Mouse (Mus musculus) kidney, embryonic 14.5 days (tissue): ENCODE measurements around the gene Irf2. TPM values are rescaled to one million over a fixed set of nuclear protein-coding genes. Genes with fewer than 3 reads are reported as not detected.

Source experiments
- ATAC-seq: fragments of 200-750 bp; cut with Nextera tagmentation; 2 replicates; pipeline ENCODE4 v1.8.0; 2017; ENCODE audit warnings: moderate number of reproducible peaks, mild to moderate bottlenecking, moderate TSS enrichment, moderate library complexity; ENCODE audit not compliant: low FRiP score, low TSS enrichment
- H3K27ac ChIP-seq: fragments of 300-500 bp; sonication (generic); 2 replicates; pipeline ENCODE4 v1.5.1; 2014; ENCODE audit warnings: low read depth, mild to moderate bottlenecking, low read length, moderate library complexity, mixed read lengths
- H3K27me3 ChIP-seq: fragments of 300-500 bp; sonication (generic); 2 replicates; pipeline ENCODE4 v1.6.1; 2014; ENCODE audit warnings: mild to moderate bottlenecking, low read length; ENCODE audit not compliant: control insufficient read depth, insufficient read depth
- H3K36me3 ChIP-seq: fragments of 300-500 bp; sonication (generic); 2 replicates; pipeline ENCODE4 v1.6.1; 2014; ENCODE audit warnings: low read length, mixed read lengths; ENCODE audit not compliant: control insufficient read depth, insufficient read depth
- H3K4me1 ChIP-seq: fragments of 300-500 bp; sonication (generic); 2 replicates; pipeline ENCODE4 v1.6.1; 2014; ENCODE audit warnings: low read length, mixed read lengths; ENCODE audit not compliant: control insufficient read depth, insufficient read depth
- H3K4me2 ChIP-seq: fragments of 300-500 bp; sonication (generic); replicated peaks from 2 replicates; pipeline ENCODE4 v1.6.1; 2014; ENCODE audit warnings: low read depth, mild to moderate bottlenecking, low read length
- H3K4me3 ChIP-seq: fragments of 300-500 bp; sonication (generic); 2 replicates; pipeline ENCODE4 v1.5.1; 2014; ENCODE audit warnings: mild to moderate bottlenecking, low read length
- H3K9ac ChIP-seq: fragments of 300-500 bp; sonication (generic); 2 replicates; pipeline ENCODE4 v1.6.1; 2014; ENCODE audit warnings: low read depth, mild to moderate bottlenecking, low read length, moderate library complexity
- H3K9me3 ChIP-seq: fragments of 300-500 bp; sonication (generic); 2 replicates; pipeline ENCODE4 v1.6.1; 2016; ENCODE audit warnings: low read length; ENCODE audit not compliant: control insufficient read depth
- WGBS: fragments of 180-500 bp; shearing (Covaris S2); extraction: QIAGEN DNeasy Blood & Tissue Kit; methylation state at CpG from one replicate; pipeline ENCODE4 v1.1.7; 2014; 5-methylcytosine and 5-hydroxymethylcytosine counted together
- polyA plus RNA-seq: library from polyadenylated mRNA; unstranded; fragments of >200 nt; fragmentation: Nextera tagmentation; extraction: Ambion mirVana; gene quantifications from 2 replicates; pipeline ENCODE4 v1.2.1, GENCODE M21; 2014

The Irf2 gene
- polyA plus RNA-seq, 1 experiment from 2014 or later = 13.9 TPM

GRCm38 (mm10) chr8:46742691-46743082, 3.2 kb downstream of the Irf2 start:
- H3K4me3 ChIP-seq = no peak overlapping the region
- no peak for ATAC-seq
- 57% methylated on average over 5 of the region's 5 CpGs for WGBS
- H3K27me3 ChIP-seq = no peaks in the 10 kb centered on the region
- no peaks in the 10 kb centered on the region for H3K9me3 ChIP-seq
- no peak overlapping the region for H3K9ac ChIP-seq
- H3K27ac ChIP-seq = no peak overlapping the region
- no peak overlapping the region for H3K4me2 ChIP-seq
- H3K4me1 ChIP-seq = peaks cover 16% of the 10 kb centered on the region
- H3K36me3 ChIP-seq = no peaks in the 10 kb centered on the region

DNA sequence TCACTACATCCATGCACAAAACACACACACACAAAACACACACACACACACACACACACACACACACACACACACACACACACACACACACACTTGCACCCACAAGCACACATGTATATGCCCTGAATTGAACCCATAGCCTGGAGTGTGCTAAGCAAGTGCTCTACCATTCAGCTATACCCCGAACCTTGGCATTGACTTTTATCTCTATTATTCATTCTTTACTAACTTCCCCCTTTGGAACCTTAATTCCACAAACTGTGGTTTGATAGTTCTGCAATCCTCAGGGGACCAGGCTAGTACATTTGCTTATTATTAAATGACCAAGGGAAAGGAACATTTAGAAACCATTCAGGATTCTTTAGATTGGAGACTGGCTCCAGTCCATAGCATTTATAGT, 5.9 kb downstream of the Irf2 start:
- H3K4me2 ChIP-seq = no peak overlapping the region
- no peak overlapping the region for H3K9ac ChIP-seq
- no peaks in the 10 kb centered on the region for H3K9me3 ChIP-seq
- ATAC-seq = no peak
- no peaks in the 10 kb centered on the region for H3K36me3 ChIP-seq
- H3K27ac ChIP-seq = no peak overlapping the region
- H3K4me3 ChIP-seq = no peak overlapping the region
- no peaks in the 10 kb centered on the region for H3K27me3 ChIP-seq
- H3K4me1 ChIP-seq = peaks cover 17% of the 10 kb centered on the region
- WGBS = 94% methylated on average over 1 of the region's 1 CpGs

DNA sequence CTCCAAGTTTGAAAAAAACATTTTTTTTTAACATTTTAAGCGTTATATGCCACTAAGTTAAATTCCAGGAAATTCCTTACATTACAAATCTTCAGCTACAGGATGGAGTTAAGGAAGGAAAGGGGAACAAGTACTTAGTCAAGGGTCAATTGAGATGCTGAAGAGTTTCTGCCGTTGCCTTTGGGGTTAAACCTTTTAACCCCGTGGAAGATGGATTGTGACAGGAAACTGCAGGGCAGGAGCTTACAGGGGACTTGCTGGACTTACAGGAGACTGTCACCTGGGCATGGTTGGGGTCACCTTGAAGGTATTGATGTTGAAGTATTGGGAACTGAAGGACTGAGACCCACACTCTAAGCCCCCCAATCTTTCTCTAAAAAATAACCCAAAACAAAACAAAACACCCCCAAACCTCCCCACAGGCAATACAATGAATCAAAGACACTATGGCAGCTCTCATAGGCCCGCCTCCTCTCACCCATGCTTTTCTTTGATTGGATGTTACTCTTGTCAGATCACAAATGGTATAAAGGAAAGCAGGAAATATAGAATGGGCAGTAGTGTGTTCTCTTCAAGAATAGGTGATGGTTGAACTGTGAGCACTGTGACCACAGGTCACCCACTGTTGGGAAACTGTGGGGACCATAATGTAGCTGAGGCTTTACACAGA, 7.9 kb downstream of the Irf2 start:
- no peaks in the 10 kb centered on the region for H3K9me3 ChIP-seq
- H3K27ac ChIP-seq = no peak overlapping the region
- H3K9ac ChIP-seq = no peak overlapping the region
- peaks cover 20% of the 10 kb centered on the region for H3K4me1 ChIP-seq
- no peaks in the 10 kb centered on the region for H3K27me3 ChIP-seq
- H3K36me3 ChIP-seq = no peaks in the 10 kb centered on the region
- no peak for ATAC-seq
- H3K4me2 ChIP-seq = no peak overlapping the region
- WGBS = 34% methylated on average over 4 of the region's 4 CpGs
- H3K4me3 ChIP-seq = no peak overlapping the region

- H3K27me3 ChIP-seq = no peaks in the 10 kb centered on the region
- H3K4me2 ChIP-seq = no peak overlapping the region
- H3K9ac ChIP-seq = no peak overlapping the region
- H3K36me3 ChIP-seq = no peaks in the 10 kb centered on the region
- H3K9me3 ChIP-seq = no peaks in the 10 kb centered on the region
- no peak overlapping the region for H3K27ac ChIP-seq
- 81% methylated on average over 5 of the region's 5 CpGs for WGBS
- ATAC-seq = no peak
- no peak overlapping the region for H3K4me3 ChIP-seq
- peaks cover 18% of the 10 kb centered on the region for H3K4me1 ChIP-seq
These were observed 10.5 kb downstream of the Irf2 start for GRCm38 (mm10) chr8:46750000-46750399.

DNA sequence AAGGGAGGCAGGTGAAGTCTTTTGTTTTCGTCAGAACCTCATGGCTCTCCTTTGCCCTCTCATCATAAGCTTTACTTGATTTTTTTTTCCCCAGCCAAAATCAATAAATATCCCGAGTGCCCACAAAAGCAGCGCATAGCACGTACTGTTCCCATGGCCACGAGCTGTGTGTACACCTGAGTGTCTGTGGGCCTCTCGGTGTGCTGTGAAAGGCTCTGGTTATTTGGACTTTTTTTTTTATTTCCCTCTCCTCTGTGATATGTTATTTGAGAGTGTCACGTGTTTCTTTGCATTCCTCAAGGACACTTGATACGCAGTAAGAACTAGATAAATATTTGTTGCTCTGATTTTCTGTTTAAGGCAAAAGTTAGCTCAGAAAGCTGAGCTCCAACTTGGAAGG, 11.0 kb downstream of the Irf2 start:
- H3K36me3 ChIP-seq = no peaks in the 10 kb centered on the region
- ATAC-seq = 0 out of 2 replicates have a peak, but pooled peaks have one; percentile 7
- H3K9ac ChIP-seq = no peak overlapping the region
- no peak overlapping the region for H3K4me3 ChIP-seq
- no peak overlapping the region for H3K4me2 ChIP-seq
- no peaks in the 10 kb centered on the region for H3K9me3 ChIP-seq
- H3K4me1 ChIP-seq = peaks cover 19% of the 10 kb centered on the region
- no peak overlapping the region for H3K27ac ChIP-seq
- 47% methylated on average over 8 of the region's 8 CpGs for WGBS
- H3K27me3 ChIP-seq = no peaks in the 10 kb centered on the region

- ATAC-seq = peak; percentile 68; the same call in 1 of the 2 replicates
- peaks cover 22% of the 10 kb centered on the region for H3K4me1 ChIP-seq
- H3K9me3 ChIP-seq = no peaks in the 10 kb centered on the region
- no peak overlapping the region for H3K4me2 ChIP-seq
- 20% methylated on average over 4 of the region's 4 CpGs for WGBS
- no peaks in the 10 kb centered on the region for H3K36me3 ChIP-seq
- no peak overlapping the region for H3K27ac ChIP-seq
- H3K9ac ChIP-seq = no peak overlapping the region
- H3K4me3 ChIP-seq = no peak overlapping the region
- no peaks in the 10 kb centered on the region for H3K27me3 ChIP-seq
These were observed 11.6 kb downstream of the Irf2 start for GRCm38 (mm10) chr8:46751151-46751550.

GRCm38 (mm10) chr8:46752986-46753385, 13.5 kb downstream of the Irf2 start:
- no peaks in the 10 kb centered on the region for H3K9me3 ChIP-seq
- no peaks in the 10 kb centered on the region for H3K27me3 ChIP-seq
- 72% methylated on average over 12 of the region's 12 CpGs for WGBS
- H3K4me3 ChIP-seq = no peak overlapping the region
- H3K4me1 ChIP-seq = peaks cover 22% of the 10 kb centered on the region
- no peaks in the 10 kb centered on the region for H3K36me3 ChIP-seq
- ATAC-seq = no peak
- no peak overlapping the region for H3K9ac ChIP-seq
- H3K27ac ChIP-seq = no peak overlapping the region
- no peak overlapping the region for H3K4me2 ChIP-seq

- Histone ChIP-seq H3K27ac (no peak overlapping the region), H3K4me3 (no peak overlapping the region), H3K4me2 (no peak overlapping the region), H3K36me3 (no peaks in the 10 kb centered on the region), H3K27me3 (no peaks in the 10 kb centered on the region), H3K9me3 (no peaks in the 10 kb centered on the region), H3K4me1 (peaks cover 22% of the 10 kb centered on the region), H3K9ac (no peak overlapping the region)
- 82% methylated on average over 5 of the region's 5 CpGs for WGBS
- no peak for ATAC-seq
These were observed 14.8 kb downstream of the Irf2 start for GRCm38 (mm10) chr8:46754355-46754754.

GRCm38 (mm10) chr8:46755731-46756333, 16.3 kb downstream of the Irf2 start:
- Histone ChIP-seq H3K27me3 (no peaks in the 10 kb centered on the region), H3K4me3 (no peak overlapping the region), H3K27ac (no peak overlapping the region), H3K9ac (no peak overlapping the region), H3K4me1 (peaks cover 17% of the 10 kb centered on the region), H3K4me2 (no peak overlapping the region), H3K36me3 (no peaks in the 10 kb centered on the region), H3K9me3 (no peaks in the 10 kb centered on the region)
- no peak for ATAC-seq
- WGBS = 50% methylated on average over 5 of the region's 5 CpGs
